Mouse (Mus musculus) MEL (cell line): ENCODE measurements around the gene Ipcef1.

Source experiments
- RCOR1 ChIP-seq: IDR thresholded peaks from 2 replicates; pipeline ENCODE4 v1.6.1; 2012; ENCODE audit warnings: low read depth, mild to moderate bottlenecking, inconsistent platforms, low read length, improper control_type of control experiment
- ZKSCAN1 ChIP-seq: IDR thresholded peaks from 2 replicates; pipeline ENCODE4 v1.6.1; 2012; ENCODE audit warnings: low read depth, mild to moderate bottlenecking, inconsistent platforms, low read length, improper control_type of control experiment, moderate library complexity

DNA sequence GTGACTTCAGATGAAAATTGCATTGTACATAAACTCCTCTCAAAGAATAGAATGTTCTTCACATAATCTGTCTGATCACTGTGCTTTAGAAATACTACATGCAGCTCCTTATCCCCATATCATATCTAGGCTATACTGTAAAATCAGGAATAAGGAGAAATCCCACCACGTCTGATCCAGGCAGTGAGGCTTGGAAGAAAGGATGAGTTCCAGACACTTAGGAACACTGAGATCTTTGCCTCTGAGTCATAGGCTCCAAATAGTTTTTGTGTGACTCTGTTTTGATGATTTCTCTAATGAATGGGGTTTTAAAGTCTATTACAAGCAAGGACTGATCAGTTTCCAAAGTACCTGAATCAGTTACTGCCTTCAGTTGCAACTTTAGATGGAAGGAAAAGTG lies 210.1 kb downstream of the Ipcef1 start:
- TF ChIP-seq ZKSCAN1 (no peak), RCOR1 (no peak)
